Mouse (Mus musculus) spleen, adult 2 months (tissue): ENCODE data around the gene Plch2.

Experiments used
- CTCF ChIP-seq: fragments of 200-500 bp; IDR thresholded peaks from 2 replicates; pipeline ENCODE4 v1.5.1; 2011; ENCODE audit warnings: mild to moderate bottlenecking, inconsistent platforms; ENCODE audit not compliant: insufficient read depth, insufficient read length, insufficient replicate concordance; ENCODE audit errors: extremely low read depth
- POLR2A ChIP-seq: fragments of 200-500 bp; IDR thresholded peaks from 2 replicates; pipeline ENCODE4 v1.6.1; 2011; ENCODE audit warnings: low read depth, low read length, inconsistent platforms

DNA sequence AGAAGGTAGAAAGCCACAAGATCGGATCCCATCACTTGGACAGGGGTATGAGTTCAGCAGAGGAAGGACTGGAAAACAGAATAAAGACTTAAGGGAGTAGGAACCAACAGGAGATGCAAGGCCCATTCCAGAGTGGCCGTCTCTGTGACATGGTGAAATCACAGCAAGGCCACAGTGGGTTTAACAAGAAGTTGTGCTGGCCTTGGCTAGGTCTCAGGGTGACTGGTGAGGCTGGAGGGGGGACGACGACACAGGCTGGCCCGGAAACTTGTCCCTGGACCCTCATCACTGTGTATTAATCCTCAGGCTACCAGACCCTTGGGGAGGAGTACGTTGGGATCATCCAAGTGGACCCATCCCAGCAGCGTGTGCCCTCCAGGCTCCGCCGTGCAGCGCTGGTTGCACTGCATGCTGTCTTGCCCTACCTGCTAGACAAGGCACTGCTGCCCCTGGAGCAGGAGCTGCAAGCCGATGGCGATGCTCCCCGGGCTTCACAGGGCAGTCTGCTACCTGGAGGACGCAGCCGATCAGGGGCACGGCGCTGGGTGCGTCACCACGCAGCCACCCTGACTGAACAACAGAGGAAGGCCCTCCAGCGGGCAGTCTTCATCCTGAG, 11.9 kb upstream of the Plch2 start:
- TF ChIP-seq CTCF (no peak), POLR2A (no peak)
